Mouse (Mus musculus) kidney, postnatal 0 days (tissue): Measurements from ENCODE around the gene Osbp. TPM values are rescaled to one million over a fixed set of nuclear protein-coding genes. Genes with fewer than 3 reads are reported as not detected.
A peak's percentile ranks its signal among the peaks of the same experiment; 100 is the strongest.
"Not testable (repeated sequence)": the region's sequence is repeated elsewhere in the genome, so short reads cannot be mapped to it uniquely, and the experiment has no call there.

Experiments
- ATAC-seq: fragments of 200-750 bp; cut with Nextera tagmentation; replicated peaks from 2 replicates; pipeline ENCODE4 v1.8.0; 2017; ENCODE audit warnings: low read depth, moderate number of reproducible peaks, moderate TSS enrichment, moderate library complexity; ENCODE audit not compliant: low FRiP score
- DNase-seq: peaks from one replicate; pipeline ENCODE4 v3.0.0-alpha.2; 2016; ENCODE audit warnings: low spot score
- H3K27ac ChIP-seq: fragments of 300-500 bp; sonication (generic); 2 replicates; pipeline ENCODE4 v1.5.1; 2014; ENCODE audit warnings: mild to moderate bottlenecking
- H3K27me3 ChIP-seq: fragments of 300-500 bp; sonication (generic); 2 replicates; pipeline ENCODE4 v1.6.1; 2014; ENCODE audit warnings: low read length, mixed read lengths; ENCODE audit not compliant: insufficient read depth
- H3K36me3 ChIP-seq: fragments of 300-500 bp; sonication (generic); 2 replicates; pipeline ENCODE4 v1.6.1; 2014; ENCODE audit warnings: low read length, mixed read lengths; ENCODE audit not compliant: insufficient read depth
- H3K4me1 ChIP-seq: fragments of 300-500 bp; sonication (generic); replicated peaks from 2 replicates; pipeline ENCODE4 v1.6.1; 2014; ENCODE audit warnings: antibody characterized with exemption, low read length, mixed read lengths; ENCODE audit not compliant: insufficient read depth
- H3K4me2 ChIP-seq: fragments of 300-500 bp; sonication (generic); 2 replicates; pipeline ENCODE4 v1.6.1; 2014; ENCODE audit warnings: mild to moderate bottlenecking, low read length, moderate library complexity, mixed read lengths
- H3K4me3 ChIP-seq: fragments of 300-500 bp; sonication (generic); replicated peaks from 2 replicates; pipeline ENCODE4 v1.5.1; 2014; ENCODE audit warnings: low read depth, low read length
- H3K9ac ChIP-seq: fragments of 300-500 bp; sonication (generic); 2 replicates; pipeline ENCODE4 v1.6.1; 2014; ENCODE audit warnings: low read depth, low read length
- H3K9me3 ChIP-seq: fragments of 300-500 bp; sonication (generic); replicated peaks from 2 replicates; pipeline ENCODE4 v1.6.1; 2016; ENCODE audit warnings: low read length, inconsistent platforms, mixed read lengths
- CTCF ChIP-seq: IDR thresholded peaks from 2 replicates; pipeline ENCODE4 v1.5.1; 2016; ENCODE audit warnings: antibody characterized with exemption, low read depth, mild to moderate bottlenecking, moderate library complexity
- WGBS: fragments of 180-500 bp; shearing (Covaris S2); extraction: QIAGEN DNeasy Blood & Tissue Kit; methylation state at CpG from one replicate; pipeline ENCODE4 v1.1.7; 2014; 5-methylcytosine and 5-hydroxymethylcytosine counted together
- polyA plus RNA-seq: library from polyadenylated mRNA; unstranded; fragments of >200 nt; fragmentation: Nextera tagmentation; extraction: Ambion mirVana; gene quantifications from 2 replicates; pipeline ENCODE4 v1.2.1, GENCODE M21; 2015

Osbp gene
- polyA plus RNA-seq, 1 experiment from 2014 or later: 6.1 TPM

DNA sequence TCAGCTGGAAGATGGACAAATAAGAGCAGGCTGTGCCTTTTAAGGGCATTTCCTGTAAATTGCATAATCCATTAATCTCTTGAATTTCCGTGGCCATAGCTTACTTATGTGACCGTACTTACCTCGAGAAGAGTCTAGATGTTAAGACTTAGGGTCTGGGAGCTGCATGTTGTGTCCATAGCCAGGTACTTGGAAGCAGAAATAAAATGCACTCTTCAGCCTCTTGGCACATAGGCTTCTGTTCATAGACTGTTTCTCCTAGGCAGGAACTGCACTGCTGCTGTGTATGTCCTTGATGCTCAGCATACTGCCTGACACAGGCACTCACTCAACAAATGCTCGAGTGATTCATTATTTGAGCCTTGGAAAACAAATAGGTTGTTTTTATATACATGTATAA, 14.7 kb downstream of the Osbp start:
- H3K9me3 ChIP-seq: no peaks in the 10 kb centered on the region
- no peak overlapping the region for H3K4me2 ChIP-seq
- peaks cover 64% of the 10 kb centered on the region for H3K36me3 ChIP-seq
- no peaks in the 10 kb centered on the region for H3K27me3 ChIP-seq
- TF ChIP-seq CTCF: no peak
- no peaks in the 10 kb centered on the region for H3K4me1 ChIP-seq
- no peak overlapping the region for H3K27ac ChIP-seq
- ATAC-seq: no peak
- DNase-seq: no peak
- H3K4me3 ChIP-seq: no peak overlapping the region
- WGBS: 86% methylated on average over 4 of the region's 4 CpGs
- no peak overlapping the region for H3K9ac ChIP-seq

DNA sequence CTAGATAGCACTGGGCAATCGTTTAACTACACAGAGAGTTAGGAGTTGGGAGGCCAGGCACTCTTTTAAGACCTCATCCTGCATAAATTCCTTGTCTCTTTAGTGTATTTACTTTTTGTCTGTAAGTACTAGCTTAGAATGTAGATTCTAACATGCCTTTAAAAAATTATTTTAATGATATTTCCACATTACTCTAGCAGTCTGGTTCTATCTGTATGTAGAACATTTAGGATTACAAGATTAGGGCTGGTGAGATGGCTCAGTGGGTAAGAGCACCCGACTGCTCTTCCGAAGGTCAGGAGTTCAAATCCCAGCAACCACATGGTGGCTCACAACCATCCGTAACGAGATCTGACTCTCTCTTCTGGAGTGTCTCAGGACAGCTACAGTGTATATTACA, 18.9 kb downstream of the Osbp start:
- H3K4me1 ChIP-seq, H3K9ac ChIP-seq, H3K4me3 ChIP-seq, H3K27me3 ChIP-seq, ATAC-seq, DNase-seq, H3K9me3 ChIP-seq, H3K27ac ChIP-seq, H3K4me2 ChIP-seq: not testable (repeated sequence)
- WGBS: 82% methylated on average over 5 of the region's 5 CpGs
- peaks cover 55% of the 10 kb centered on the region for H3K36me3 ChIP-seq

DNA sequence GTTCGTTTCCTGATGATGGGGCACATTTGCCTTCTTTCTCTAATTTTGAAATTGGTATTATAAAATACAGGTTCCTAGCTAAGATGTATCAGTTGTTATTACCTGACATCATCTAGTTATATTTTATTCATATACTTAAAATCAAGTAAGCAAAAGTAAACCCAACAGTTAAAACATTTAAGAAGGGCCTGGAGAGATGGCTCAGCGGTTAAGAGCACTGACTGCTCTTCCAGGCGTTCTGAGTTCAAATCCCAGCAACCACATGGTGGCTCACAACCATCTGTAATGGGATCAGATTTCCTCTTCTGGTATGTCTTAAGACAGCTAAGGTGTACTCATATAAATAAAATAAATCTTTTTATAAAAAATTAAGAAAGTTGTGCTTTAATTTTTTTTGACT, 22.1 kb downstream of the Osbp start:
- H3K27me3 ChIP-seq: no peaks in the 10 kb centered on the region
- no peaks in the 10 kb centered on the region for H3K9me3 ChIP-seq
- no peak overlapping the region for H3K27ac ChIP-seq
- no peak overlapping the region for H3K4me3 ChIP-seq
- no peaks in the 10 kb centered on the region for H3K4me1 ChIP-seq
- ATAC-seq: no peak
- no peak overlapping the region for H3K9ac ChIP-seq
- 97% methylated on average over 3 of the region's 3 CpGs for whole genome bisulfite sequencing
- H3K4me2 ChIP-seq: no peak overlapping the region
- TF ChIP-seq CTCF: no peak
- peaks cover 56% of the 10 kb centered on the region for H3K36me3 ChIP-seq
- DNase-seq: no peak

DNA sequence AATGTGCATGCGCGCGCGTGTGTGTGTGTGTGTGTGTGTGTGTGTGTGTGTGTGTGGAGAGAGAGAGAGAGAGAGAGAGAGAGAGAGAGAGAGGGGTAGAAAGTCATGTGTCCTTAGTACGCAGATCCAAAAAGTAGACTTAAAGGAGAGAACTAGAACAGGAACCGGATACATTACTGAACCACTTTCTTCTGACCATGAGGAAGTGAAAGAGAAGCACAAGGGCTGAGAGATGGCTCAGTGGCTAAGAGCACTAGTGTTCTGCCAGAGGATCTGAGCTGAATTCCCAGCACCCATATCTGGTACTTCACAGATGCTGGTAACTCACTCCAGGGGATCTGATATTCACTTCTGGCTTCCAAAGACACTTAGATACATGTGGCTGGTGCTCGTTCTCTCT, 23.6 kb downstream of the Osbp start:
- Histone ChIP-seq H3K9me3 (no peaks in the 10 kb centered on the region), H3K36me3 (peaks cover 43% of the 10 kb centered on the region), H3K4me2 (no peak overlapping the region), H3K9ac (no peak overlapping the region), H3K4me3 (no peak overlapping the region), H3K27me3 (no peaks in the 10 kb centered on the region), H3K4me1 (no peaks in the 10 kb centered on the region), H3K27ac (no peak overlapping the region)
- ATAC-seq (no peak), DNase-seq (no peak)
- WGBS: 97% methylated on average over 7 of the region's 7 CpGs
- no peak for TF ChIP-seq CTCF

DNA sequence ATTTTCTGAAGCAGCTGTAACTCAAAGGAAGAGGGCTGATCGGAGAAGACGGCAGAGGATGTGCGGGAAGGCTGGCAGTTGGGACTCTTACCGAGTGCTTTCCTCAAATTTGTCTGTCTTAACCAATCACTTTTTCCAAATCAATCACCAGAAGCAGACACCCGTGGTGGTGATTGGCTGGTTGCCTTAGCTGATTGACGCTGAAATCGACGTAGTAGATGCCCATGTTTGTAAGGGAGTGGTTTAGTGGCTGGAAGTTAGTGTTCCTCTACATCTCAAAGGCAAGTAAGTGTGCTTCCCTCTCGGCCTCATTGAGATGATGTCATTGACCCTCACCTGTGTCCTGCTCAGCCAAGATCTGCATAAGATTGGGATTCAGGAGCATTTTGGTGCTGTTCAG, 26.3 kb downstream of the Osbp start:
- TF ChIP-seq CTCF: no peak
- Histone ChIP-seq H3K9me3 (no peaks in the 10 kb centered on the region), H3K4me3 (no peak overlapping the region), H3K9ac (no peak overlapping the region), H3K36me3 (peaks cover 38% of the 10 kb centered on the region), H3K27me3 (no peaks in the 10 kb centered on the region), H3K4me1 (no peaks in the 10 kb centered on the region), H3K27ac (no peak overlapping the region), H3K4me2 (no peak overlapping the region)
- 93% methylated on average over 9 of the region's 9 CpGs for WGBS
- ATAC-seq: no peak
- DNase-seq: no peak

DNA sequence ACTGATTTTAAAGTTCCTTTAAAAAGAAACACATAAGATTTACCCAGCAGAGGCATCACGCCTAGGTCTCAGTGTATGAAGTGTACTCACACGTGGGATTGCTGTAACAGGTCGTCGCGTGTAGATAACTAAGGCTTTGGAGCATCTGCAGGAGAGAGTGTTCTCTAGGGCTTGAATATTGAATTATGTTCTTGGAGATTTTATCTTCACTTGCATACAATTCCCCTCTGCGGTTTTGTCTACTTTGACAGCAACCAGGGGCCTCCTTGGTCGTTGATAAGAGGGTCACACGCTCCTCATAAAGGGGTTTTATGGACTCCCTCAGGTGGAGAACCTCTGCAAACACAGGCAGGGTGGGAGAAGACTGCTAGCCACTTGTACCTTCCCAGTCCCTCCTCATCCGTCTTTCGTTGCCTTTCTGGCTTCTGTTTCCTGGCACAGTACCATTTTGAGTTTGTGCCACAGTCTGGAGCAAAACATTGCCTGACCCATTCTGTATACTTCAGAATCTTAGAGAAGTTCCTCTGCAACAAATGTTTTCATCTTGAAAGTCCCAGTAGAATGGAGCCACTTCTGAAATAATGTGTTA, 26.8 kb downstream of the Osbp start:
- Histone ChIP-seq H3K27ac (no peak overlapping the region), H3K36me3 (peaks cover 34% of the 10 kb centered on the region), H3K27me3 (no peaks in the 10 kb centered on the region), H3K4me3 (no peak overlapping the region), H3K9me3 (no peaks in the 10 kb centered on the region), H3K4me2 (no peak overlapping the region), H3K9ac (no peak overlapping the region), H3K4me1 (no peaks in the 10 kb centered on the region)
- no peak for TF ChIP-seq CTCF
- no peak for DNase-seq
- no peak for ATAC-seq
- WGBS: 88% methylated on average over 10 of the region's 10 CpGs

DNA sequence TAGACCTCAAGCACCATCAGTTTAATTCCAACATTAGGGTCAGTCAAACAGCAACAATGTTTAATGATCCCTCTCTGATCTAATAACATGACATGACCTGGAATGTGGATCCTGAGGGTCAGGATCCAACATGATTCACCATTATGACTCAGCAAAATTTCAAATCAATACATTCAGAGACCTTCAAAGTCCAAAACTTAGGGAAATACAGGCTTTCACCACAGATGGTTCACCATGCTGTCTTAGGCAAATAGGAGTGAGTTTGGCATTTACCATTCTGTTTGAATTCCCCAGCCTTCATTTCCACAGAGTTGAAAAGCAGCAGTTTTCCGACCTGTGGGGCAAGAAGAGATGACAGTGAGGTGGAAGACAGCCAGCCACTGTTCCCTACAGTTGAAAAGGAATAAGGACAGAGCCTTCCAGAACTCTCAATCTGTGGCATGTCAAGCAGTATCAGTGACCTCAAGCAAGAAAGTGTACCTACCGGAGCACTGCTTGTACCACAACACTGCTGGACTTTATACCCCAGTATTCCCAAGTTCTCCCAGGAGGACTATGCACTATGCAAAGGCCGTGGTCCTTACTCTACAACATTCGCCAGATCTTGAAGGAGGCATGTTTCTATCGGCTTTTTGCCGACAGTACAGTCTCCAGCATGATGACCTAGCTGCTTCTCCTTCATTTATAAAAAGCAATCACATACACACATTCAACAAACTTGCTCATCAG, 29.1 kb downstream of the Osbp start:
- Histone ChIP-seq H3K27ac (no peak overlapping the region), H3K9ac (no peak overlapping the region), H3K36me3 (peaks cover 22% of the 10 kb centered on the region), H3K4me2 (no peak overlapping the region), H3K4me1 (no peaks in the 10 kb centered on the region), H3K9me3 (no peaks in the 10 kb centered on the region), H3K27me3 (no peaks in the 10 kb centered on the region), H3K4me3 (no peak overlapping the region)
- TF ChIP-seq CTCF: no peak
- ATAC-seq (peak; percentile 63; the same call in 1 of the 2 replicates), DNase-seq (no peak)
- WGBS: 93% methylated on average over 6 of the region's 6 CpGs
